Mouse (Mus musculus) thymus, adult 2 months (tissue): ENCODE measurements around the gene Hdac10. TPM values are rescaled to one million over a fixed set of nuclear protein-coding genes. Genes with fewer than 3 reads are reported as not detected.

Experiments used
- DNase-seq: peaks from one replicate; pipeline ENCODE4 v3.0.0; 2021
- H3K27ac ChIP-seq: fragments of 200-500 bp; 2 replicates; pipeline ENCODE4 v1.5.1; 2012; ENCODE audit warnings: low read length, control low read depth; ENCODE audit not compliant: control insufficient read depth, insufficient read depth
- H3K27me3 ChIP-seq: fragments of 200-500 bp; 2 replicates; pipeline ENCODE4 v1.6.1; 2012; ENCODE audit warnings: mild to moderate bottlenecking, low read length, moderate library complexity, mixed read lengths; ENCODE audit not compliant: control insufficient read depth, insufficient read depth
- H3K36me3 ChIP-seq: fragments of 200-500 bp; 2 replicates; pipeline ENCODE4 v1.6.1; 2012; ENCODE audit warnings: mild to moderate bottlenecking, low read length, moderate library complexity; ENCODE audit not compliant: control insufficient read depth, insufficient read depth
- H3K4me1 ChIP-seq: fragments of 200-500 bp; replicated peaks from 2 replicates; pipeline ENCODE4 v1.6.1; 2012; ENCODE audit warnings: low read length; ENCODE audit not compliant: control insufficient read depth, insufficient read depth
- H3K4me3 ChIP-seq: fragments of 200-500 bp; 2 replicates; pipeline ENCODE4 v1.5.1; 2012; ENCODE audit warnings: mild to moderate bottlenecking, low read length, control low read depth, moderate library complexity; ENCODE audit not compliant: control insufficient read depth, insufficient read depth
- CTCF ChIP-seq: fragments of 200-500 bp; IDR thresholded peaks from 2 replicates; pipeline ENCODE4 v1.5.1; 2012; ENCODE audit warnings: mild to moderate bottlenecking, control low read depth, low read length, moderate library complexity, borderline replicate concordance; ENCODE audit not compliant: control insufficient read depth, poor library complexity, insufficient read depth; ENCODE audit errors: extremely low read depth
- POLR2A ChIP-seq: fragments of 200-500 bp; IDR thresholded peaks from 2 replicates; pipeline ENCODE4 v1.6.1; 2012; ENCODE audit warnings: mild to moderate bottlenecking, low read length, control low read depth, moderate library complexity; ENCODE audit not compliant: control insufficient read depth, poor library complexity, insufficient read depth; ENCODE audit errors: extremely low read depth
- WGBS: fragments of 180-500 bp; shearing (Covaris S2); methylation state at CpG from one replicate; pipeline ENCODE4 v1.1.7; 2018; 5-methylcytosine and 5-hydroxymethylcytosine counted together
- polyA plus RNA-seq: library from polyadenylated mRNA; depleted of rRNA; stranded (reverse); fragments of >200 nt; gene quantifications from 2 replicates; pipeline ENCODE4 v1.2.3, GENCODE M21; 2012

Gene Hdac10
- polyA plus RNA-seq, 1 experiment: 94.4 TPM

DNA sequence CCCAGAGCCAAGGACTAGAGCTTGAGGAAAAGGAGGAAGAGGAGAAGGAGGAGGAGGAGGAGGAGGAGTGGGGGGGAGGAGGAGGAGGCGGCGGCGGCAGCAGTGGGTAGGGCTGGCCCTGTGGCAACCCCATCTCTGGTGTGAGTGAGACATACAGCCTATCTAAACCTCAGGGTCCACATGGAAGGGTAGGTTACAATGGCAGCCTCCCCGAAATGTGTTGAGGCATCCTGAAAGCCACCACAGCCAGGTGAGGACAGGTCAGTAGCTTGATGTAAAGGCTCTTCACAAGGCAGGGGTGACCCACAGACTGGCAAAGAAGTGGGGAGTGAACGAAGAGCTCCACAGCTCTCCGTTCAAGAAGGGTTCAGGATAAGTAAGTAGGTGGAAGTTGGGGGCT is 10.0 kb upstream of the Hdac10 start:
- TF ChIP-seq POLR2A: no peak
- TF ChIP-seq CTCF: no peak
- Histone ChIP-seq H3K4me3 (no peak overlapping the region), H3K36me3 (no peaks in the 10 kb centered on the region), H3K4me1 (0 out of 2 replicates have a peak, but pooled peaks cover 5% of the 10 kb centered on the region), H3K27me3 (peaks cover 16% of the 10 kb centered on the region; the same call in 1 of the 2 replicates), H3K27ac (no peak overlapping the region)
- WGBS: 88% methylated on average over 6 of the region's 6 CpGs
- DNase-seq: no peak

DNA sequence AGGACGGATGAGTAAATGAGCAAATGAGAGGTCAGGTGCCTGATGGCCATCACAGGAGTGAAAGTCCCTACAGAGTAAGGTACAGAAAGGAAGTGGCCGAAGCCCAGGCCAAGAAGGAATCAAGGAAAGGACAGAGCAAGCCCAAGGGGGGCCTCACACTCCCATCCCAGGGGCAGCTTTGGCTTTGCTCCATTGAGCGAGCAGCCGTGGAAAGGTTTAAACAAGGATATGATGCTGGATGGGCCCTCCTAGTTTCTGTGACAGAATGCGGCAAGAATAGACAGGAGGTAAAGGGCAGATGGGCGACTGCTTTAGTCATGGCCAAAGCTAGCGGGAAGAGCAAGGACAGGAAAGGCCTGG is 9.5 kb upstream of the Hdac10 start:
- WGBS: 95% methylated on average over 7 of the region's 7 CpGs
- Histone ChIP-seq H3K4me3 (no peak overlapping the region), H3K27me3 (peaks cover 16% of the 10 kb centered on the region; the same call in 1 of the 2 replicates), H3K4me1 (0 out of 2 replicates have a peak, but pooled peaks cover 5% of the 10 kb centered on the region), H3K27ac (no peak overlapping the region), H3K36me3 (no peaks in the 10 kb centered on the region)
- DNase-seq: no peak
- TF ChIP-seq CTCF: no peak
- TF ChIP-seq POLR2A: no peak

DNA sequence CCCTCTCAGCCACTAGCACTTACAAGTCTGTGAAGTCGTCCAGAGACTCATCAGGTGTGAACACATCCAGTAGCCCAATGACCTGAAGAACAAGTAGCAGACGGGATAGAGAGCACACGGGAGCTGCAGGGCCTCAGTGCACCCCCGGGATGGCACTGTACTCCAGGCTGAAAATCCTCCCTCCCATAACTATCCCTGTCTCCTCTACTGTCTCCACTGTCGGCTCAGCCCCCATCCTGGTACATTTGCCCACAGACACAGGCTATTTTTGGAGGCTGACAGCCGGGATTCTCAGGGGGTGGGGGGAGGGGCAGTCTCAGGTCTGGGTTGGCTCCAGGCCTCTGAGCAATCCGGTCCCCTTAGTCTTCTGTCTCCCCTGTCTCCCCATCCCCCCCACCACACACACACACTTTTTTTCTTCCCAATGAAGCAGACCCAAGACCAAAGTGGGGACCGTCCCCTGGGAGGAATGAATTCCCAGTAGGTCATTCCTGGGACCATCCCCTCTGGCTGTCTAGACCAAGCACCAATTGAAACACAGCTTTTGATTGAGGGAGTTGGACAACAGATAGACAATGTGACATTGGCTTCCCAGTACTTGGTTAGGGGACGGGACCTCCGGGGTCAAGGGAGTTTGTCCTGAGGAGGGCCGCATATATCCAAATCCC is 9.0 kb upstream of the Hdac10 start:
- no peak for DNase-seq

DNA sequence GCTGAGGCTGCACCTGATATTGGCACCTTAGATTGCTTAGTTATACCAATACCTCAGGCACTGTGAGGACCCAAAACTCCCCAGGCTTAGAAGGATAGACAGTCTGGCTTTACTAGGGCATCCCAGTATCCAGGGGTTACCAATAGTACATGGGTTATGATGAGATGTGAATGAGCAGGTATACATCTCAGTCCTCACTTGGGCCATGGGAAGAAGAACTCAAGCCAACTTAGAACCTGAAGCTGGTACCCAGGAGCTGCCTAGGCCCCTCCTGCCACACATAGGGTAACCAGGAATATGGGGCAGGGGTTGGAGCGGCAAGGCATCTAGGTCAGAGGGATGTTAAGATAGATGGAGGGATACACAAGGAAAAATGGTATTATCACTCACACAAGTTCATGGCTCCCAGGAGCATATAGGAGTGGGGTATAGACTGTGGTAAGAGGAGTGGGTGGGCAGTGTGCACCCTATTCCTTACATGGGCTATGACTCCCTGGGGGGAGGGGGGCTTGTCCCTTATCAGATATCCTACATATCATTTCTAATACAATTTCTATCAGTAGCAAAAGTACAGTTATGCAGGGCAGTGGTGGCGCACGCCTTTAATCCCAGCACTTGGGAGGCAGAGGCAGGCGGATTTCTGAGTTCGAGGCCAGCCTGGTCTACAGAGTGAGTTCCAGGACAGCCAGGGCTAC is 8.1 kb upstream of the Hdac10 start:
- DNase-seq: no peak
- Histone ChIP-seq H3K4me1 (peaks cover 8% of the 10 kb centered on the region), H3K4me3 (no peak overlapping the region), H3K36me3 (no peaks in the 10 kb centered on the region), H3K27ac (no peak overlapping the region), H3K27me3 (peaks cover 16% of the 10 kb centered on the region; the same call in 1 of the 2 replicates)
- no peak for TF ChIP-seq CTCF
- TF ChIP-seq POLR2A: no peak
- 97% methylated on average over 5 of the region's 5 CpGs for WGBS

More for the DNA sequence above, 9.0 kb upstream of the Hdac10 start:
- TF ChIP-seq POLR2A (no peak), CTCF (no peak)
- H3K4me3 ChIP-seq: no peak overlapping the region
- H3K4me1 ChIP-seq: 0 out of 2 replicates have a peak, but pooled peaks cover 5% of the 10 kb centered on the region
- H3K27ac ChIP-seq: no peak overlapping the region
- H3K27me3 ChIP-seq: peaks cover 16% of the 10 kb centered on the region; the same call in 1 of the 2 replicates
- 85% methylated on average over 11 of the region's 11 CpGs for WGBS
- H3K36me3 ChIP-seq: no peaks in the 10 kb centered on the region

DNA sequence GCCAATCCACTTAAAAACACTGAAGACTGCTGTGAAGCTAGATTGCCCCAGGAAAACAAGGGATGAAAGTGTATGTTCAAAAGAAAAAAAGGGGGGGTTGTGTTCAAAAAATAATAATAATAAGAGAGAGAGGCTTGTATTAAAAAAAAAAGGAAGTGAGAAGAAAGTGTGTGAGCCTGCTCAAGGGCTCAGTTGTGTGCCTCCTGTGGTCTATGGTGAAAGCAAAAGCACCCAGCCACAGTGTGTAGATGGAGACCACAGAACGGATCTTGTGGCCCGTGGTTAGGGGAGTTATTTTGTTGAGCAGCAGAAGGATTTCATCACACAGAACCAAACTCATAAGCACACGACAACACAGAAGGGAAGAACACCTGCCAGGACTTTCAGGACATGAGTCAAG is 2.8 kb upstream of the Hdac10 start:
- Histone ChIP-seq H3K27me3 (no peaks in the 10 kb centered on the region), H3K27ac (no peak overlapping the region)
- 5% methylated on average over 3 of the region's 3 CpGs for WGBS

DNA sequence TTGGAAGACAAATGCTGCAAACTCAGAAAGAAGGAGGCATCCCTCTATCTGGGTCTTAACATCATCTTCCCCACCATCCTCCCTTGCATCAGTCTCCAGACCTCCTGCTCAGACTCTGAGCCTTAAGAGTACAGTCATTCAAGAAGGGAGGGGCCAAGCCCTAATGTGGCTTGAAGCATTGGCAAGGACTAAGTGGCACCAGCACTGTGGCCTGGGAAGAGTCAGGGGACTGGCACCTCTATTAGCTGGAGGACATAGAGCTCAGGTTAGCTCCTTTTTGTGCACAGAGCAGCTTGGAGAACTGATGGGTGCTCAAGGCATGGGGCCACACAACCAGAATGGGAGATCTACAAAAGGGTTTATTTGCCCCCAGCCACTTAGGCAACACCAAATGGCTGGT is 1.7 kb upstream of the Hdac10 start:
- no peak for DNase-seq
- TF ChIP-seq CTCF (no peak), POLR2A (no peak)
- no peak overlapping the region for H3K27ac ChIP-seq
- no peak overlapping the region for H3K4me3 ChIP-seq
- H3K27me3 ChIP-seq: no peaks in the 10 kb centered on the region
- H3K36me3 ChIP-seq: no peaks in the 10 kb centered on the region
- H3K4me1 ChIP-seq: peaks cover 29% of the 10 kb centered on the region

More for the DNA sequence above, 2.8 kb upstream of the Hdac10 start:
- DNase-seq: peak; percentile 58
- H3K4me1 ChIP-seq: peaks cover 29% of the 10 kb centered on the region
- H3K4me3 ChIP-seq: no peak overlapping the region
- no peaks in the 10 kb centered on the region for H3K36me3 ChIP-seq
- TF ChIP-seq POLR2A (no peak), CTCF (no peak)
